Mouse (Mus musculus) heart, postnatal 0 days (tissue): ENCODE measurements around the gene Mbd5.

Experiments used
- CTCF ChIP-seq: IDR thresholded peaks from 2 replicates; pipeline ENCODE4 v1.5.1; 2016; ENCODE audit warnings: antibody characterized with exemption, control low read depth, low read depth
- EP300 ChIP-seq: IDR thresholded peaks from 2 replicates; pipeline ENCODE4 v1.6.1; 2016; ENCODE audit warnings: antibody characterized with exemption, low read depth

DNA sequence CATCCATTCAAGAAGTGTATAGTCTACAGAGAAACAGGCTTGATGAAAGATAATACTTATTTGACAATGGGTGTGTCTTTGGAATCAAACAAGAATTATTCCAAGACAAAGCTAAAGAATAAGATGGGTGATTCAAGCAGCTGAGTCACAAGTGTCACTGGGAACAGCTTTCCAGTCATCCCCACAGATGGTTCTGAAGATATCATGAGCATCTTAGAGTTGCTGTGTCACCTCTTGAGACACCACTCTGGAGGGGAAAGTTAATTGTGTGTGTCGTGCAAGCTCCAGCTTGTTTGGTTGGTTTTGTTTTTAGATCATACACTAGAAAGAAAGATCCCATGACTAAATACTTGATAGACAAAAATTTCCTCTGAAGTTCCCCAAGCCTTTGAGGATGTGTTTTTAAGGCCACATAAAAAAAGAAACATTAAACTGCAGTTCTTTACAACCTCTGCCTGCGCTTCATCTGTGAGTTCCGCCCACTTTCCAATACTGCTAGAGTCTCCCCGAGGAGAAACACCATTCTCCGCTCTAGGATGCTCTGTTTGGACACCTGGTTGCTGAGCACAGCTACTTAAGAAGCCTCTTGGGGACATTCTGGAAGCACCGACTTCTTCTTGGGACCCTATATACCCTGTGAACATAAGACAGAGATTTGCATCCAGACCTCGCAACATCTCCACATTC lies 409.0 kb downstream of the Mbd5 start:
- TF ChIP-seq CTCF = no peak
- TF ChIP-seq EP300 = no peak
